Mouse (Mus musculus): ENCODE data around the gene Scamp5.

Scamp5 gene

GRCm38 (mm10) chr9:57420321-57421120 is 47.3 kb downstream of the Scamp5 start:
- in situ Hi-C loops (cut with MboI, MseI) = no loop called here

DNA sequence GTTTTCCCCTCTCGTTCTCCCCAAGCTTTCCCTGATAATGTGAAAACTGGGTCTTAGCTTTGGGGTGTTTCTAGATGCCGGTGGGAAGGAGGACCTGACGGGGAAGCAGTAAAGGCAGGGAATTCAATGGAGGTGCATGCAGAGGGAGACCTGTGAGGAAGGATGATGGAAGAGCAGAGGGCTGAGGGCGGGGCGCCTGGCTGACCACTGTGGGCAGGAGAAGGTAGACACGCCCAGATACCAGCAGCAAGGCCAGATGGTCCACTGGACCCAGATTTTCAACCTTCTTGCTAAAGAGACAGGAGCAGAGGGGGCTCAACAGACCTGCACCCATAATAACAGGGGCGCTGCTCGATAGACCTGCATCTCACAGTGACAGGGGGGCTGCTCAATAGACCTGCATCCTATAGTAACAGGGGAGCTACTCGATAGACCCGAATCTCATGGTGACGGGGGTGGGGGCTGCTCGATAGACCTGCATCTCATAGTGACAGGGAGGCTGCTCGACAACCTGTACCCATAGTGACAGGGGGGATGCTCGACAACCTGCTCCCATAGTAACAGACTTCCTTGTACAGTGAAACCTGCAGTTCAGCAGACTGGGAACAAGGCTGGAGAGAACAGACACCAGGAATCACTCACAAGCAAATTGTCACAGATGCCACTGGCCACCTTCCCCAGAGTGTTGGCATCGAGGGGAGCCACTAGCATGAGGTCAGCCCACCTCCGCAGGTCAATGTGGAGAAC is 48.2 kb downstream of the Scamp5 start:
- in situ Hi-C loops (cut with MboI, MseI) = no loop called here

DNA sequence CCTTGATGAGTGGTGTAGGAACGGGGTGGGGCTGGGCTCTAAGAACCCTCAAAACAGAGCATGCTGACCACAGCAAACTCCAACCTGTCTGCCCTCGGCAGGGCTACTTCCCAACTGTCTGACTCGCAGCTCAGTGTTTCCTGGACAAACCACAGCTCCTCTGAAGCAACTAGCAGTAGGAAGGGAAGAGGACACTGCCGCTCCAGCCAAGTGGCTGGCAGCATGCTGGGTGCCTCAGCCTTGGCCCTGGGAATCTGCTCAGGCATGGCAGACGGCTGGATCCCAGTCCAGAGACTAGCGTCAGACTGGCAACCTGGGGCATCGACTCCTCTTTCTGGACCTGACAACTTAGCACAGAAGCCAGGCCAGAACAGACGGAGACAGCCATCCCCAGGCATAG is 50.5 kb downstream of the Scamp5 start:
- in situ Hi-C loops (cut with MboI, MseI) = no loop called here

DNA sequence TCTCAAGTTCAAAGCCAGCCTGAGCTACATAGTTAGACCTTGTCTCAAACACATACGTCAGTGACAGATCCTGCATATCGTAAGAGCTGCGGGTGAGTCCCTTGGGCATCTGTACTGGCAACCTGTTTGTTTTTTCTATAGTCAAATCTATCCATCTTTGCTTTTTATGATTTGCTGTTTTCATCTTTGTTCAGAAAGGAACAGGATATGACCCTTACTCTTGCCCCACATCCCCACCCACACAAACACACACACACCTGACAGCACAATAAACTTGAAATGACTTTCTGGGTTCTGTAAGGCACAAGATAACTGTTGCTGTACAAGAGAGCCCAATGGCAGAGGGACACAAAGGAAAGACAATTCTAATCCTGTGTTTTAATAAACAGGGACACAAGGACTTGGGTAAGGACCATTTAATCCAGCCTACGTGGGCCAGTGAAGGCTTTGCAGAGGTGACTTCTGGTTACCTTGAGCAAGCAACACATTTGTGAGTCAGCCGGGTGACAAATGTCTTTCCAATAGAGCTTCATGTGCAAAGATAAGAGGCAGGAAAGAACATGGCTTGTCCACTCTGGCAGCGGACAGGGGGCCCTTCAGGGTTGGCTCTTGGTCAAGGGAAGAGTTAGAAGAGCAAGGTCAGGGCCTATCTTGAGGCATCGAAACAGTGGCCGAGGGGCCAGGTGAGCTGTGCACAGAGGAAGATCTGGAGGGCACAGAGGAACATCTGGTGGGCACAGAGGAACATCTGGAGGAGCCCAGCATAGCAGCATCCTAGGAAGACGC is 60.5 kb downstream of the Scamp5 start:
- in situ Hi-C loops (cut with MboI, MseI) = no loop called here

DNA sequence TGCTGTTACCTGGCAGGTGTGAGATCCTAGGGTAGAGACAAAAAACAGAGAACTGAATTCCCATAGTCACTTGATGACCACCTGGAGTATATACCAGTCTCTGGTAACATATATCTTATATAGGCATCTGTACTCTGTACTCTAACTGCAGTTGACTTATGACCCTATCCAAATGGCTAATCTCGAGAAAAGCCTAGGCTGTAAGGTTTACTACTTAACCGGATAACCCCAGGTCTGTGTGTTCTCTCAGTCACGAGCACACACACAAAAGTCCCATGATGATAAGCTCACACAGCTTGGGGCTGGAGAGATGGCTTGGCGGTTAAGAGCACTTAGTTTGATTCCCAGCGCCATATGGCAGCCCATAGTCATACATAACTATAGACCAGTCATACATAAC is 61.5 kb downstream of the Scamp5 start:
- in situ Hi-C loops (cut with MboI, MseI) = no loop called here

DNA sequence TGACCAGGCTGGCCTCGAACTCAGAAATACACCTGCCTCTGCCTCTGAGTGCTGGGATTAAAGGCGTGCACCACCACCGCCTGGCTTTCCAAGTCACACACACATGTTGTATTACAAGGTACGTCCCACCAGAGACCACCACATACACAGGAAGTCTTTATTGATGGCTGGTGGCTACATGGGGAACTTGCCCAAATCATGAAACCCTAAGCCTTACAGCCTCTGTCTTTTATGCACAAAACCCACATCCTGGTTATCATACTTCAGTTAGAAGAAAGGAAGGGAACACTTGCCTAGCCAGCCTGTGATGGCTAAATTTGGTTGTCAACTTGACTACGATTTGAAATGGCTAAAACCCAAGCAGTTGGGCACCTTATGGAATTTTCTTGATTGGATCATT is 63.8 kb downstream of the Scamp5 start:
- in situ Hi-C loops (cut with MboI, MseI) = no loop called here

- in situ Hi-C loops (cut with MboI, MseI) = no loop called here
Measured at GRCm38 (mm10) chr9:57402318-57403251, 65.3 kb downstream of the Scamp5 start.

DNA sequence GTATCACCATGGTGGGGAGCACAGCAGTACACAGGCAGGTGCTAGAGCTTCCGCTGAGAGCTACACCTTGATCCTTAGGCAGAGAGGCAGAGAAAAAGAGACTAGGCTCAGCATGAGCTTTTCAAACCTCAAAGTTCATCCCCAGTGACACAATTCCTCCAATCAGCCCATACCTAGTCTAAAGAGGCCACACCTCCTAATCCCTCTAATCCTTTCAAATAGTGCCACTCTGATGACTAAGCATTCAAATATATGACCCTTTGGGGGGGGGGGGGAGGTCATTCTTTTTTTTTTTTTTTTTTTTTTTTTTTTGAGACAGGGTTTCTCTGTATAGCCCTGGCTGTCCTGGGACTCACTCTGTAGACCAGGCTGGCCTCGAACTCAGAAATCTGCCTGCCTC is 69.1 kb downstream of the Scamp5 start:
- in situ Hi-C loops (cut with MboI, MseI) = no loop called here

DNA sequence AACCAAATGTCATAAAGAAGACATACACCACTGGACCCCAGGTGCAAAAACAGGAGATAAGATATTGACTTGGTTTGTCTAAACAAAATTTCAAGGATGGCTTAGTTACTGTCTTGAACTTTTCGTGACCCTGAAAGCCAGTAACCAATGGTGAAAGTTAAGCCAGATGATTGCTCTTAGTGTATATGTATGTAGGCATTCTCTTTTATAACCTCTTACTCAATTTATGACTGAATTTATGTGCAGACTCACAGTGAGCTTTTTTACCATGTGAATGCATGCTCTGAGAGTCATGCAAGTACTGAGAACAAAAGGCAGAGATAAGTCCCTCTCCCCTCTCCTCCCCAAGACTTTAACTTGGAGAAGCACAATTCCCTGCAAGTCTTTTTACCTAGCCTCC is 75.0 kb downstream of the Scamp5 start:
- in situ Hi-C loops (cut with MboI, MseI) = no loop called here
